In the genomic region with DNA sequence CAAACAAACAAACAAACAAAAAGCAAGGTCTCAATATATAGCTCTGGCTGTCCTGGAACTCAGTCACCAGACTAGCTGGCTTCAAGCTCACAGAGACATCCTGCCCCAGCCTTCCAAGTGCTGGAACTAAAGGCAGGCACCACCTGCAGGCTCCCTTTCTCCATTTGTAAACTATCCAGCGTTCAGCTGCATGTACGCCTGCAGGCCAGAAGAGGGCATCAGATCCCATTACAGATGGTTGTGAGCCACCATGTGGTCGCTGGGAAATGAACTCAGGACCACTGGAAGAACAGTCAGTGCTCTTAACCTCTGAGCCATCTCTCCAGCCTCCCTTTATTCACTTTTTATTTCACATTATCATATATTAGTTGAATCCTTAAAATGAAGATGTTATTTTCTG, we compare ENCODE assay signal across 13 mouse cellular contexts. TPM values are rescaled to one million over a fixed set of nuclear protein-coding genes. Genes with fewer than 3 reads are reported as not detected.
A peak's percentile ranks its signal among the peaks of the same experiment; 100 is the strongest.
DNase-seq lines count a peak whose midpoint lies in the region; ATAC-seq and TF ChIP-seq lines count a peak whose summit lies in the region.
"Had no signal": no experiment of that assay in that cellular context is flagged by ENCODE, and none has a peak within 500 bp of the region (broad histone marks: within the 10 kb centered on the region; RNA-seq: fewer than 3 reads in every experiment).

No protein-coding gene starts in this region.

- H3K36me3 ChIP-seq in intestine, postnatal 0 days (ENCODE audit: control insufficient read depth, insufficient read depth): no peaks in the 10 kb centered on the region
- H3K36me3 ChIP-seq in intestine, embryonic 16.5 days (ENCODE audit: control insufficient read depth, insufficient read depth, low read length): no peaks in the 10 kb centered on the region
- H3K36me3 ChIP-seq in thymus, adult 2 months (ENCODE audit: control insufficient read depth, insufficient read depth, low read length): no peaks in the 10 kb centered on the region
- H3K36me3 ChIP-seq in limb, embryonic 10.5 days: no peaks in the 10 kb centered on the region
- H3K36me3 ChIP-seq: hindbrain, embryonic 10.5 days; stomach, embryonic 15.5 days had no signal

- peak; percentile 39 for TF ChIP-seq CTCF in intestine, postnatal 0 days (IDR thresholded peaks at IDR 0.05; ENCODE audit: low read depth)
- TF ChIP-seq CTCF in thymus, adult 2 months (IDR thresholded peaks at IDR 0.05; ENCODE audit: borderline replicate concordance, control insufficient read depth, extremely low read depth, insufficient read depth, low read length, poor library complexity): no peak; the same call in 1 of the 2 replicates

- no peak overlapping the region for H3K9ac ChIP-seq in intestine, postnatal 0 days (ENCODE audit: low read depth, low read length)
- H3K9ac ChIP-seq in intestine, embryonic 16.5 days (ENCODE audit: low read depth, low read length): no peak overlapping the region
- H3K9ac ChIP-seq: stomach, embryonic 15.5 days had no signal

- no peaks in the 10 kb centered on the region for H3K9me3 ChIP-seq in intestine, postnatal 0 days (ENCODE audit: control insufficient read depth)
- no peaks in the 10 kb centered on the region for H3K9me3 ChIP-seq in intestine, embryonic 16.5 days (ENCODE audit: control insufficient read depth, low read length)
- H3K9me3 ChIP-seq in limb, embryonic 10.5 days (replicated peaks): no peaks in the 10 kb centered on the region
- H3K9me3 ChIP-seq: hindbrain, embryonic 10.5 days; stomach, embryonic 15.5 days had no signal

- peak; percentile 18 for DNase-seq in thymus, adult 2 months
- no peak for DNase-seq in thymus, postnatal 10 days (ENCODE audit: low spot score in 2 of 2)
- DNase-seq in ZHBTc4 (ENCODE audit: low read depth, low spot score): peak; percentile 76
- peak; percentile 36 for DNase-seq in thymus, postnatal 4 days
- no peak for DNase-seq in heart, postnatal 25 days (ENCODE audit: low spot score)
- DNase-seq in limb, embryonic 10.5 days (ENCODE audit: low spot score): no peak
- DNase-seq: heart, adult 11 months; kidney, postnatal 25 days; retina, postnatal 1 day had no signal

- no peak for TF ChIP-seq POLR2A in thymus, adult 2 months (IDR thresholded peaks at IDR 0.05; ENCODE audit: control insufficient read depth, extremely low read depth, insufficient read depth, low read length, poor library complexity)

- no peaks in the 10 kb centered on the region for H3K27me3 ChIP-seq in intestine, postnatal 0 days (replicated peaks; ENCODE audit: control insufficient read depth, insufficient read depth, low read length)
- H3K27me3 ChIP-seq in intestine, embryonic 16.5 days (replicated peaks; ENCODE audit: control insufficient read depth, insufficient read depth, low read length): no peaks in the 10 kb centered on the region
- H3K27me3 ChIP-seq in thymus, adult 2 months (ENCODE audit: control insufficient read depth, insufficient read depth, low read length): no peaks in the 10 kb centered on the region
- no peaks in the 10 kb centered on the region for H3K27me3 ChIP-seq in limb, embryonic 10.5 days (ENCODE audit: low read depth, poor library complexity, severe bottlenecking)
- H3K27me3 ChIP-seq: stomach, embryonic 15.5 days had no signal

- WGBS in intestine, postnatal 0 days: 70% methylated on average over 3 of the region's 3 CpGs
- 73% methylated on average over 3 of the region's 3 CpGs for WGBS in intestine, embryonic 16.5 days
- WGBS in thymus, adult 2 months: 78% methylated on average over 3 of the region's 3 CpGs
- WGBS in limb, embryonic 10.5 days: 72% methylated on average over 3 of the region's 3 CpGs

- no peak overlapping the region for H3K4me2 ChIP-seq in intestine, postnatal 0 days (replicated peaks; ENCODE audit: low read depth)
- H3K4me2 ChIP-seq in intestine, embryonic 16.5 days (ENCODE audit: low read depth, low read length): no peak overlapping the region
- H3K4me2 ChIP-seq: stomach, embryonic 15.5 days had no signal

- no peak overlapping the region for H3K4me3 ChIP-seq in intestine, postnatal 0 days (ENCODE audit: low read depth, low read length)
- H3K4me3 ChIP-seq in intestine, embryonic 16.5 days (ENCODE audit: low read length): no peak overlapping the region
- no peak overlapping the region for H3K4me3 ChIP-seq in thymus, adult 2 months (ENCODE audit: control insufficient read depth, insufficient read depth, low read length)
- no peak overlapping the region for H3K4me3 ChIP-seq in limb, embryonic 10.5 days
- H3K4me3 ChIP-seq: hindbrain, embryonic 10.5 days; stomach, embryonic 15.5 days had no signal

- intact Hi-C loops in heart, postnatal 25 days (cut with DNase I): no loop called here

- H3K4me1 ChIP-seq in intestine, postnatal 0 days (replicated peaks; ENCODE audit: control insufficient read depth, insufficient read depth, low read length): no peaks in the 10 kb centered on the region
- H3K4me1 ChIP-seq in intestine, embryonic 16.5 days (ENCODE audit: control insufficient read depth, insufficient read depth, low read length): no peaks in the 10 kb centered on the region
- no peaks in the 10 kb centered on the region for H3K4me1 ChIP-seq in thymus, adult 2 months (replicated peaks; ENCODE audit: control insufficient read depth, insufficient read depth, low read length)
- no peaks in the 10 kb centered on the region for H3K4me1 ChIP-seq in limb, embryonic 10.5 days
- H3K4me1 ChIP-seq: hindbrain, embryonic 10.5 days; stomach, embryonic 15.5 days had no signal

- no peak overlapping the region for H3K27ac ChIP-seq in intestine, postnatal 0 days (ENCODE audit: low read depth, low read length)
- no peak overlapping the region for H3K27ac ChIP-seq in intestine, embryonic 16.5 days (ENCODE audit: low read length)
- no peak overlapping the region for H3K27ac ChIP-seq in thymus, adult 2 months (ENCODE audit: control insufficient read depth, insufficient read depth, low read length)
- no peak overlapping the region for H3K27ac ChIP-seq in limb, embryonic 10.5 days
- H3K27ac ChIP-seq: hindbrain, embryonic 10.5 days; stomach, embryonic 15.5 days had no signal

- ATAC-seq in intestine, postnatal 0 days: no peak
- ATAC-seq in intestine, embryonic 16.5 days: no peak

RNA-seq across cellular contexts. Expression of gene Ttll11, which starts 48.1 kb away (rescaled TPM):
- 0.38 and 0.44 TPM in 2 replicates for polyA plus RNA-seq in intestine, postnatal 0 days (2015; fragmentation: Nextera tagmentation; extraction: Ambion mirVana)
- polyA plus RNA-seq in intestine, embryonic 16.5 days (2015; fragmentation: Nextera tagmentation; extraction: Ambion mirVana): 0.10 and 0.18 TPM in 2 replicates
- 0.33 and 0.46 TPM in 2 replicates for polyA plus RNA-seq in thymus, adult 2 months (2012; rRNA removed)
- 1 to 10 TPM; 1.1 to 1.2 TPM for total RNA-seq in heart, postnatal 25 days (2021)
- polyA plus RNA-seq in limb, embryonic 10.5 days (2016; fragmentation: Nextera tagmentation; extraction: Ambion mirVana): 0.65 TPM in 2 replicates

Comparison
In these comparisons a context has a peak if more than half of its experiments do, and no peak if none do; other contexts are left out.
1. DNase-seq: peak in thymus, adult 2 months (single experiment), ZHBTc4 (single experiment) and thymus, postnatal 4 days (single experiment); none in thymus, postnatal 10 days (0 of 2), heart, postnatal 25 days (single experiment) and limb, embryonic 10.5 days (single experiment).